In genomic region chr2:31143768-31144695, GRCm38 (mm10) we compare ENCODE assay signal across 13 mouse cellular contexts. TPM values are rescaled to one million over a fixed set of nuclear protein-coding genes. Genes with fewer than 3 reads are reported as not detected.
DNase-seq lines count a peak whose midpoint lies in the region; ATAC-seq and TF ChIP-seq lines count a peak whose summit lies in the region.
"Had no signal": no experiment of that assay in that cellular context is flagged by ENCODE, and none has a peak within 500 bp of the region (broad histone marks: within the 10 kb centered on the region; RNA-seq: fewer than 3 reads in every experiment).

No protein-coding gene starts in this region.

- peak overlapping the region; percentile 13; the same call in 1 of the 2 replicates for H3K4me3 ChIP-seq in heart, postnatal 0 days (ENCODE audit: low read depth, low read length)
- H3K4me3 ChIP-seq in CH12.LX (replicated peaks in 1 of 3; ENCODE audit: low read depth in 2 of 3, low read length in 2 of 3, poor library complexity in 1 of 3) (peak overlapping the region; percentile 59 to 97 (median 74)), macrophage (ENCODE audit: inconsistent target) (peak overlapping the region; percentile 46)
- no peak overlapping the region for H3K4me3 ChIP-seq in embryonic fibroblast, embryonic 13.5 days (ENCODE audit: insufficient read depth, low read length)
- H3K4me3 ChIP-seq: hindbrain, embryonic 12.5 days; lung, embryonic 15.5 days; midbrain, embryonic 13.5 days had no signal

- H3K27ac ChIP-seq in heart, postnatal 0 days (ENCODE audit: low read depth) = peak overlapping the region; percentile 89
- peak overlapping the region; percentile 88 for H3K27ac ChIP-seq in CH12.LX (ENCODE audit: insufficient read depth, low read depth)
- H3K27ac ChIP-seq in embryonic fibroblast, embryonic 13.5 days (ENCODE audit: insufficient read depth, low read length) = no peak overlapping the region
- H3K27ac ChIP-seq in macrophage = peak overlapping the region; percentile 98
- H3K27ac ChIP-seq: hindbrain, embryonic 12.5 days; lung, embryonic 15.5 days; midbrain, embryonic 13.5 days had no signal

- no peak overlapping the region; the same call in 1 of the 2 replicates for H3K9ac ChIP-seq in heart, postnatal 0 days (replicated peaks; ENCODE audit: low read depth, low read length)
- H3K9ac ChIP-seq in CH12.LX (ENCODE audit: insufficient read depth, low read depth) = peak overlapping the region; percentile 52
- H3K9ac ChIP-seq: hindbrain, embryonic 12.5 days; lung, embryonic 15.5 days; midbrain, embryonic 13.5 days had no signal

- no peak for DNase-seq in heart, postnatal 0 days (ENCODE audit: low spot score)
- DNase-seq in heart, adult 9 months (ENCODE audit: low spot score in 2 of 2) = no peak
- DNase-seq in CH12.LX (ENCODE audit: extremely low read depth) = no peak
- DNase-seq in cerebellum, adult 9-11 months = no peak
- DNase-seq in left cerebral cortex, postnatal 14 days (ENCODE audit: low spot score in 2 of 2) = no peak
- no peak for DNase-seq in left cerebral cortex, adult 9 months (ENCODE audit: low spot score in 2 of 2)
- DNase-seq: cerebellum, postnatal 36 days; kidney, postnatal 36 days had no signal

- H3K27me3 ChIP-seq in heart, postnatal 0 days (ENCODE audit: control insufficient read depth, insufficient read depth, low read length) = no peaks in the 10 kb centered on the region
- no peaks in the 10 kb centered on the region for H3K27me3 ChIP-seq in CH12.LX (replicated peaks)
- H3K27me3 ChIP-seq: lung, embryonic 15.5 days had no signal

- no peak for TF ChIP-seq CTCF in heart, postnatal 0 days (IDR thresholded peaks at IDR 0.05; ENCODE audit: low read depth)
- no peak for TF ChIP-seq CTCF in CH12.LX (conservative IDR thresholded peaks at IDR 0.05 in 1 of 2, IDR thresholded peaks at IDR 0.05 in 1 of 2; ENCODE audit: low read depth in 2 of 2, low read length in 2 of 2)
- no peak for TF ChIP-seq CTCF in embryonic fibroblast, embryonic 13.5 days (IDR thresholded peaks at IDR 0.05; ENCODE audit: borderline replicate concordance, insufficient read depth, low read length)

- intact Hi-C loops in left cerebral cortex, postnatal 14 days (cut with DNase I) = loop anchor here (5.0 kb wide), 1 partner anchor 122 kb away; no protein-coding TSS in a partner anchor

- TF ChIP-seq EP300 in heart, postnatal 0 days (IDR thresholded peaks at IDR 0.05; ENCODE audit: low read depth) = no peak
- TF ChIP-seq EP300 in CH12.LX (IDR thresholded peaks at IDR 0.05; ENCODE audit: low read length) = no peak

- peaks cover 23% of the 10 kb centered on the region for H3K36me3 ChIP-seq in heart, postnatal 0 days (replicated peaks; ENCODE audit: control insufficient read depth, insufficient read depth, low read length)
- H3K36me3 ChIP-seq in CH12.LX (replicated peaks in 1 of 2; ENCODE audit: control insufficient read depth in 1 of 2, insufficient read depth in 1 of 2, low read length in 1 of 2) = peaks cover 2 to 17% of the 10 kb centered on the region in 2 experiments
- H3K36me3 ChIP-seq in macrophage (ENCODE audit: inconsistent target) = no peaks in the 10 kb centered on the region

- 31% methylated on average over 16 of the region's 16 CpGs for WGBS in heart, postnatal 0 days
- WGBS in macrophage (ENCODE audit: missing documents) = 6% methylated on average over 14 of the region's 16 CpGs

- TF ChIP-seq POLR2A in CH12.LX (IDR thresholded peaks at IDR 0.05; ENCODE audit: low read depth, low read length) = no peak
- TF ChIP-seq POLR2A in embryonic fibroblast, embryonic 13.5 days (IDR thresholded peaks at IDR 0.05; ENCODE audit: low read depth, low read length) = 0 out of 2 replicates have a peak, but pooled peaks have one; percentile 9

- ATAC-seq in heart, postnatal 0 days (ENCODE audit: insufficient read depth, low read depth) = no peak
- ATAC-seq: midbrain, embryonic 13.5 days had no signal

- no peak for TF ChIP-seq RAD21 in CH12.LX (IDR thresholded peaks at IDR 0.05; ENCODE audit: low read depth, low read length)

- peaks cover 32% of the 10 kb centered on the region for H3K4me1 ChIP-seq in heart, postnatal 0 days (ENCODE audit: control insufficient read depth, insufficient read depth)
- H3K4me1 ChIP-seq in CH12.LX (ENCODE audit: control insufficient read depth in 1 of 2, insufficient read depth in 2 of 2) = peaks cover 3 to 45% of the 10 kb centered on the region in 2 experiments; a peak in 2 of 4 replicates
- H3K4me1 ChIP-seq in embryonic fibroblast, embryonic 13.5 days (ENCODE audit: control insufficient read depth, insufficient read depth, low read length) = 0 out of 2 replicates have a peak, but pooled peaks cover 4% of the 10 kb centered on the region

- H3K79me2 ChIP-seq in CH12.LX (replicated peaks; ENCODE audit: control insufficient read depth, extremely low read depth, insufficient read depth, poor library complexity, severe bottlenecking) (peaks cover 26% of the 10 kb centered on the region), macrophage (ENCODE audit: inconsistent target) (peaks cover 62% of the 10 kb centered on the region)

- peak overlapping the region; percentile 45; the same call in 1 of the 2 replicates for H3K4me2 ChIP-seq in heart, postnatal 0 days (ENCODE audit: low read depth, low read length)
- peak overlapping the region; percentile 53 for H3K4me2 ChIP-seq in CH12.LX (ENCODE audit: insufficient read depth, low read depth, poor library complexity, severe bottlenecking)
- H3K4me2 ChIP-seq: hindbrain, embryonic 12.5 days; lung, embryonic 15.5 days; midbrain, embryonic 13.5 days had no signal

- dilution Hi-C loops in CH12.LX (cut with MboI; ENCODE audit: extremely low pct_ligation_motif_present, extremely low pct_unique_long_range_greater_than_20kb, low sequenced_read_pairs) = no loop called here

- H3K9me3 ChIP-seq in heart, postnatal 0 days (replicated peaks; ENCODE audit: control insufficient read depth, low read length) = no peaks in the 10 kb centered on the region
- H3K9me3 ChIP-seq in CH12.LX (replicated peaks; ENCODE audit: low read length) = no peaks in the 10 kb centered on the region
- H3K9me3 ChIP-seq: hindbrain, embryonic 12.5 days; lung, embryonic 15.5 days; midbrain, embryonic 13.5 days had no signal

- in situ Hi-C loops in CH12.LX (cut with MboI; ENCODE audit: low pct_ligation_motif_present, low pct_unique_long_range_greater_than_20kb, low sequenced_read_pairs) = loop anchor here (10.0 kb wide), 1 partner anchor 119 kb away; no protein-coding TSS in a partner anchor

TF ChIP-seq in CH12.LX, 34 proteins besides CTCF, POLR2A, EP300 and RAD21 (continues in another document):
- no peak for TF ChIP-seq USF2 (conservative IDR thresholded peaks at IDR 0.05; ENCODE audit: low read depth, low read length)
- TF ChIP-seq CHD2 (IDR thresholded peaks at IDR 0.05; ENCODE audit: low read length) = no peak
- no peak for TF ChIP-seq USF1 (IDR thresholded peaks at IDR 0.05; ENCODE audit: low read depth, low read length)
- TF ChIP-seq SIN3A (IDR thresholded peaks at IDR 0.05; ENCODE audit: low read length) = peak; percentile 19; the same call in 1 of the 2 replicates
- TF ChIP-seq ZKSCAN1 (IDR thresholded peaks at IDR 0.05; ENCODE audit: borderline replicate concordance, low read depth, low read length) = no peak
- TF ChIP-seq NRF1 (IDR thresholded peaks at IDR 0.05; ENCODE audit: low read depth, low read length) = no peak
- TF ChIP-seq MAZ (IDR thresholded peaks at IDR 0.05; ENCODE audit: low read depth, low read length) = no peak
- TF ChIP-seq SMC3 (IDR thresholded peaks at IDR 0.05; ENCODE audit: low read depth, low read length) = no peak
- TF ChIP-seq MYC (IDR thresholded peaks at IDR 0.05; ENCODE audit: low read depth, low read length) = no peak
- peak; percentile 96 for TF ChIP-seq MAFK (IDR thresholded peaks at IDR 0.05; ENCODE audit: insufficient replicate concordance, low read length)
- no peak for TF ChIP-seq ELF1 (IDR thresholded peaks at IDR 0.05; ENCODE audit: low read depth, low read length)
- TF ChIP-seq JUN (IDR thresholded peaks at IDR 0.05; ENCODE audit: insufficient read depth, low read depth, low read length) = no peak
- TF ChIP-seq CHD1 (IDR thresholded peaks at IDR 0.05; ENCODE audit: low read depth, low read length) = no peak
- TF ChIP-seq MEF2A (IDR thresholded peaks at IDR 0.05; ENCODE audit: borderline replicate concordance, low read depth, low read length) = no peak
- TF ChIP-seq ZNF384 (IDR thresholded peaks at IDR 0.05; ENCODE audit: low read depth, low read length) = no peak
- TF ChIP-seq UBTF (IDR thresholded peaks at IDR 0.05; ENCODE audit: low read depth, low read length) = peak; percentile 36; the same call in 1 of the 2 replicates
- no peak for TF ChIP-seq PAX5 (IDR thresholded peaks at IDR 0.05; ENCODE audit: low read length)
- no peak for TF ChIP-seq NELFE (IDR thresholded peaks at IDR 0.05; ENCODE audit: low read depth, low read length)

RNA-seq across cellular contexts. Expression of gene Fnbp1, which starts 2.2 kb away (rescaled TPM):
- total RNA-seq in heart, postnatal 0 days (2014; rRNA removed; ENCODE audit: low replicate concordance) = 6.4 and 7.7 TPM in 2 replicates
- 10.0 and 11.4 TPM in 2 replicates for polyA plus RNA-seq in heart, postnatal 0 days (2015; fragmentation: Nextera tagmentation; extraction: Ambion mirVana)
- total RNA-seq in CH12.LX (2012; rRNA removed) (39.2 and 50.5 TPM in 2 replicates), CH12.LX (2014; rRNA removed) (20.7 and 29.6 TPM in 2 replicates)
- polyA plus RNA-seq in CH12.LX (2012; ENCODE audit: insufficient read length, low read depth) (133 and 147 TPM in 2 replicates), macrophage (2018) (77.2 to 118 TPM (median 110 TPM) in 3 replicates)
- polyA plus RNA-seq in embryonic fibroblast, embryonic 13.5 days (2011; ENCODE audit: insufficient read length, low read depth, missing spikeins) = 69.8 and 75.6 TPM in 2 replicates
- 100 to 1,000 TPM; 230 to 652 (median 349) TPM for total RNA-seq in macrophage (2018; cell fraction: chromatin; rRNA removed)
- total RNA-seq in macrophage (2018; cell fraction: cytosol; rRNA removed) = 10 to 100 TPM; 45.7 to 98.1 (median 65.6) TPM
- total RNA-seq in macrophage (2018; cell fraction: nucleus; rRNA removed) = 100 to 1,000 TPM; 117 to 400 (median 216) TPM
- 10 to 100 TPM; 73.0 to 74.2 TPM for total RNA-seq in left cerebral cortex, postnatal 14 days (2021)

RNA-seq across cellular contexts. Expression of gene Gpr107, which starts 8.1 kb away (rescaled TPM):
- 42.2 and 69.4 TPM in 2 replicates for total RNA-seq in heart, postnatal 0 days (2014; rRNA removed; ENCODE audit: low replicate concordance)
- 19.1 and 20.3 TPM in 2 replicates for polyA plus RNA-seq in heart, postnatal 0 days (2015; fragmentation: Nextera tagmentation; extraction: Ambion mirVana)
- total RNA-seq in CH12.LX (2012; rRNA removed) (22.7 and 24.6 TPM in 2 replicates), CH12.LX (2014; rRNA removed) (24.9 and 27.8 TPM in 2 replicates)
- polyA plus RNA-seq in CH12.LX (2012; ENCODE audit: insufficient read length, low read depth) (19.6 and 25.7 TPM in 2 replicates), macrophage (2018) (44.0 to 60.9 TPM (median 45.0 TPM) in 3 replicates)
- 81.1 and 92.5 TPM in 2 replicates for polyA plus RNA-seq in embryonic fibroblast, embryonic 13.5 days (2011; ENCODE audit: insufficient read length, low read depth, missing spikeins)
- total RNA-seq in macrophage (2018; cell fraction: chromatin; rRNA removed) = 100 to 1,000 TPM; 139 to 319 (median 251) TPM
- 10 to 100 TPM; 30.7 to 54.7 (median 44.4) TPM for total RNA-seq in macrophage (2018; cell fraction: cytosol; rRNA removed)
- total RNA-seq in macrophage (2018; cell fraction: nucleus; rRNA removed) = 100 to 1,000 TPM in 15 of 26 experiments, 10 to 100 TPM in 11; 80.4 to 185 (median 108) TPM
- total RNA-seq in left cerebral cortex, postnatal 14 days (2021) = 10 to 100 TPM; 51.1 to 52.3 TPM
